Mouse (Mus musculus): ENCODE measurements around the gene Col12a1.
"Not testable (repeated sequence)": the region's sequence is repeated elsewhere in the genome, so short reads cannot be mapped to it uniquely, and the experiment has no call there.

Gene Col12a1

DNA sequence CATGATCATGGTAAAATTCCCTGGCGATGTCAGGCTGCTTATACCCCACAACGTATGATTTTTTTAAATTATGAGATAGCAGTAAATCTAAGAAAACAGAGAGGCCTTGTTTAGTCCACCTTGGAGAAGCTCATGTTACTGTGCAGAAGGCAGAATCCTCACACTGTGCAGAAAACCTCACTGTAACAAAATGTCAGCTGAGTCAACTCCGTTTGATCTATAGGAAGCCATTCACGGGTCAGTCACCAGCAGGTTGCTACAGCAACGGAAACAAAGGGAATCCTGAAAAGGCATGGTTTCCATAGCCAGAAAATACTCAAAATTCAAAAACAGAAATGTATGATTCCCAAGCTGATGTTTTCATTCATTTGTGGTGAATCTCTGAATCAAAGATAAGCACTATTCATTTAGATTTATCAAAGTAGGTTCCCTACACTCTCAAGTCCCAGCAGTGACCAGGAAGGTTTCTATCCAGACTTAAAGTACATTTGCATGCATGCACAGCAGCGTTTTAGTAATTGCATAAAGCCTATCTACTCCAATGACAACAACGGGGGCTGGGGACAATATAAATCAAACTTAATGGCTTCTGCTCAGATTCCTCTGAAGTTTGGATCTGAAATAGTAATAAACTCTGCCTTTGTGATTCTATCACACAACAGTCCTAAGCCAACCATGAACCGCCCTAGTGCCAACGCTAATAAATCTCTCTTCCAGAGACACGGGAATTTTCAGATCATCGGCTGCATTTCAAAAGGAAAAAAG, 28.7 kb downstream of the Col12a1 start:
- DNase-seq (ENCODE audit: extremely low spot score, low read depth, low spot score), result no peak

DNA sequence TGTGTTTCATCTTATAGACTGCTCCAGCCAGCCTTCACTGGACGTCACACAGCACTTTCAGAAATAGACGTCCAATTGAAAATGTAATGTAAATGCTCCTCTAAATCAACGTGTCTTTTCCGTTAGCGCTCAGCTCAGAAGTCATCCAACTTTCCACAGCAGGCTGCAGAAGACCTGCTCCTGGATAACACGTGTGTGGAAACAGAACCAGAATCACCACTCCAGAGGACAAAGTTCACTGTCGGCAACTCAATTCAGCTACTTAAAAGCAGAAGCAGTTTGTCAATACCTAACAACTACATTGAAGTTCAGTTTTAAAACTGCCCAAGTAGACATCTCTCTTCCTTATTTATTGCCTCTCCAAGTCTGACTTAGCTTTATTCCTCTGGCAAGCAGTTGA, 29.3 kb downstream of the Col12a1 start:
- DNase-seq (ENCODE audit: extremely low spot score, low read depth, low spot score), result no peak

DNA sequence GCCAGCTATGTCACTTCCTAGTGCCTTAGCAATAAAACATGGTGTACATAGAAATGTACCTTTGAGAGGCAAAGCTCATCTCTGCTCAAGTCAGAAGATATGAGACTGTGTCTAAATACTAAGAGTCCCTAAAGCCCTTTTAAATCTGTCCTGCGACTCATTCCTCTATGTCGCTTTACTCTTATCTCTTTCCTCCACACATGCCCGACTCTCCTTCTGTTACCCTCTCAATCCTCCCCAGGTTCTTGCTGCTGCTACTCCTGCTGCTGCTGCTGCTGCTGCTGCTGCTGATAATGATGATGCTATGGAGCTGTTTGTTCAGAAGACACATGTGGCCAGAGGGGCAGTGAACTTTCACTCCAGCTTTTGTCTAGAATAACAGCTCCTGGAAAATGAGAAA, 31.4 kb downstream of the Col12a1 start:
- DNase-seq (ENCODE audit: extremely low spot score, low read depth, low spot score), result no peak

DNA sequence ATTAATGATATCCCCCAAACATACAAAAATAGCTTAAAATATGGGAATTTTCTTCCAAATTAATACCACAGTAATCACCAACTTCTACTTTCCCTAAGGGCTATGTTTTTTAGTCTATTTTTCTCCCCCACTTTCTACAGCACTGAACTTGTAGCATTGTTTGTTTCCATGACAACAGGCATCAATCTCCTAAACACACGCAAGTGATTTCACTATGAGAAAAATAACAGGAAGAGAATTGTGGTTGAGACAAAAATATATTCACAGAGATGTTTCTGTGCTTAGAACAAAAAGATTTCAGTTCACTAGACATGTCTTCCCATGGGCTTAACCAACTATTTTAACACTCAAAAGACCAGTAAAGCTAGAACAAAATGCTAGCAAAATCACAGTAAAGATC, 32.6 kb downstream of the Col12a1 start:
- DNase-seq (ENCODE audit: extremely low spot score, low read depth, low spot score), result no peak

- no peak for DNase-seq (ENCODE audit: extremely low spot score, low read depth, low spot score)
These were observed 38.0 kb downstream of the Col12a1 start for GRCm38 (mm10) chr9:79680453-79681240.

DNA sequence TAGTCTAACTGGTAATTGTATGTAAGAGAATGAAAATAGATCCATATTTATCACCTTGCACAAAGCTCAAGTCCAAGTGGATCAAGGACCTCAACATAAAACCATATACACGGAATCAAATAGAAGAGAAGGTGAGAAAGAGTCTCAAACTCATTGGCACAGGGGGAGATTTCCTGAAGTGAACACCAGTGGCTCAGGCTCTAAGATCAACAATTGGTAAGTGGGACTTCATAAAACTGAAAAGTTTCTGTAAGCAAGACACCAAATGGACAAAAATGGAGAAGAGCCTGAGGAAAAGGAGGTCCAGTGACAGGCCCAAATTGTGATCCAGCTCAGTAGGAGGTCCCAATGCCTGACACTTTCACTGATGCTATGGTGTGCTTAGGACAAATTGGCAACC, 49.8 kb downstream of the Col12a1 start:
- DNase-seq (ENCODE audit: extremely low spot score, low read depth, low spot score), result not testable (repeated sequence)

DNA sequence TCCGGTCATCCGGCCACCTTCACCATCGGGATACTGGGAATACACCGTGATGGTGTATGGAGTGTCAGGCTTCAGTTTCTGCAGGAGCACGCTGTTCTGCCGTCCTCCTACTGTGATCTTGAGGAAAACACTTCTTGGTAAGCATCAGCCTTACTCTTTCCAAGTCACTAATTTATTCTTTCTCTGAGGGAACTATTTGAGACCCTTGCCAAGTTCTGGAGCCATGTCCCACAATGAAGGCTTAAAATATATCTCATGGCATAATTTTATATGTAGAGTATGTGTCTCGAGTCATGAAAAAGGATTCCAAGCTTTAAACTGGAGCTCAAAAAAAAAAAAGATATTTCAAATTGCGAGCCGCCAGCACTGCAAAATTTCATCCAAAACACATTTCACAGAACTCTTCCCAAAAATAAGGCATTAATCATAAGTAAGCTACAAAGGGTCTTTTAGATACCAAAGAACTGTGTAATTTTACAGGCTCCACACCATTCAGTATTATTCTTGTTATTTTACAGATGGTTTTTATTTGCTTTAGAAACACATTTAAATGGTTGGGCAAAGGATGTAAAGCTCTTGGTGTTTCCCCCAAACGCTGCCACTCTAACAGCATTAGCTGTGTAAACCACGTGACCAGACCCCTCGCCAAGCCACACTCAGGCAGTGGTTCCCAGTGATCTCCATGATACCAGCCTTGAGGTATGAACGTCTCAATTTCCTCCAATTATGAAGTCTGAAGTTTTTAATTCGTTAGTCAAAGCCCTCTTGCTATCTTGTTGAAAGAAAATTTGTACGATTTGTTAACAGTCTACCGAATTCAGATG, 65.1 kb downstream of the Col12a1 start:
- no peak for DNase-seq (ENCODE audit: extremely low spot score, low read depth, low spot score)

- no peak for DNase-seq (ENCODE audit: extremely low spot score, low read depth, low spot score)
These were observed 70.0 kb downstream of the Col12a1 start for GRCm38 (mm10) chr9:79648587-79648986.

GRCm38 (mm10) chr9:79645757-79646156, 72.9 kb downstream of the Col12a1 start:
- DNase-seq (ENCODE audit: extremely low spot score, low read depth, low spot score), result no peak

GRCm38 (mm10) chr9:79639430-79640090, 79.1 kb downstream of the Col12a1 start:
- DNase-seq (ENCODE audit: extremely low spot score, low read depth, low spot score), result no peak

DNA sequence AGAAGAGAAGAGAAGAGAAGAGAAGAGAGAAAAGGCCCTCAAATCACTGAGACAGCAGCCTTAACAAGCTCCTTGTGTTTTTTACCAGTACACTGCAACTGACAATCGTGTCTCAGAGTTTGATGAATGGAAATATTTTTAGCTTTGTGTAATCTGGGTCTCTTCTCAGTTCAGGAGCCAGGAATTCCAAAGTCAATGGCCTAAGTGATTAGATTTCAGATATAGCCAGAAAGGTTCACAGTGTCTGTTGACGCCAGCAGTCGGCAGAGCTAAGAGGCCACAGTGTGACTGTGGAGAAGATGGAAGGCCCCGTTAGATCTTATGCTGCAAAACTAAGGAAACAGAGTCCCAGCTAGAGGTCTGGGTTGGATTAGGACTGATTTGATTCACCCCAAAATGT, 80.8 kb downstream of the Col12a1 start:
- DNase-seq (ENCODE audit: extremely low spot score, low read depth, low spot score), result no peak

- DNase-seq (ENCODE audit: extremely low spot score, low read depth, low spot score), result no peak
These were observed 84.6 kb downstream of the Col12a1 start for GRCm38 (mm10) chr9:79634076-79634475.

GRCm38 (mm10) chr9:79631186-79631585, 87.4 kb downstream of the Col12a1 start:
- no peak for DNase-seq (ENCODE audit: extremely low spot score, low read depth, low spot score)

DNA sequence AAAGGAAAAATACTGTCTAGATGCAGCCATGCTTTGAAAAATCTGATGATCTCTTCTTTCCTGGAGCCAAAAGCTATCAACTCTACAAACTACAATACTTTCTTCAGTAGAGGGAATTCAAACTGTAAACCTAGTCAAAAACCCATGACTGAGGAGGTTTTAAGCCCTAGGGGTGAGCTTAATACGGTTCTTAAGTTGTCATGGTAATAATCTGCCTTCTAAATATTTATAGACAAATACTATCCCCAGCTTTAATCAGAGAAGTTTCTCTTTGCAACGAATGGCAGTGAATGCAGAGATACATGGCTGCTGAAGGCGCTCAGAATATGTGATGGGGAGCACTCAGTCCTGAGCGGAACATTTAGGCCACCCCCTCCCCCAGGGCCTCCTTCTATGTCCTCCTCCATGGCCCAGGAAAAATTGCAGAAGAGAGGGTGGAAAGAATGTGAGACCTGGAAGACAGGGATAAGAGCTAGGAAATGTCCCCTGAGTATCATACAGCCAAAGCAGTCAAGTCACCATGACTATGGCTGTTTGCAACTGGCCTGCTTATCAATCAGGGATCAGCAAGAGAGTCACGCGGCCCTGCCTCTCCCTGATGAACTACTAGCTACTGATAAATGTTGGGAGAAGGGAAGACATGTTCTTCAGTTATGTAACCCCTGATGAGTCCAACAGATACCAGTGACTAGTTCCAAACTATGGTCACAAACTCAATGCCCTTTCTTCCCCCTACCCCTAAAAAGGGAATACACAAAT, 99.6 kb downstream of the Col12a1 start:
- DNase-seq (ENCODE audit: extremely low spot score, low read depth, low spot score), result no peak

DNA sequence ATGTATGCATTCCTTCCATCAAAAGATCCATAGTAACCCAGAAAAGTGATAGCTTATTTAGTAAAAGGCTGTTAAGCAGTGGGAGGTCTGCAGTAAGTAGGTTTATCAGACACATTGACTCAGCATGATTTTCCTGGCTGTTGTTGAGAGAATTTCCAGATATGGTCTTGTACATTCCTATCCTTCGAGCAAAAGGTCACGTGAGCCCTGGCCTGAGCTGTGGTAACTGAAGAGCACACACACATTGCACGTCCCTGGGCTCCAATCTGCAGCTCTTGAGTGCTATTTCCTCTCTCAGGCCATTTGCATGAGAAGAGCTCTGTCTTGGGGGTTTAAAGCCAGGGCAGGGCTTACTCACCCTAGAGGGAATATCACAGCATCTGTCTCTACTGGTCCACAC, 101.3 kb downstream of the Col12a1 start:
- no peak for DNase-seq (ENCODE audit: extremely low spot score, low read depth, low spot score)

GRCm38 (mm10) chr9:79616040-79616439, 102.6 kb downstream of the Col12a1 start:
- DNase-seq (ENCODE audit: extremely low spot score, low read depth, low spot score), result no peak

- no peak for DNase-seq (ENCODE audit: extremely low spot score, low read depth, low spot score)
These were observed 108.3 kb downstream of the Col12a1 start for GRCm38 (mm10) chr9:79610286-79610685.

- no peak for DNase-seq (ENCODE audit: extremely low spot score, low read depth, low spot score)
These were observed 109.0 kb downstream of the Col12a1 start for GRCm38 (mm10) chr9:79609661-79610060.

DNA sequence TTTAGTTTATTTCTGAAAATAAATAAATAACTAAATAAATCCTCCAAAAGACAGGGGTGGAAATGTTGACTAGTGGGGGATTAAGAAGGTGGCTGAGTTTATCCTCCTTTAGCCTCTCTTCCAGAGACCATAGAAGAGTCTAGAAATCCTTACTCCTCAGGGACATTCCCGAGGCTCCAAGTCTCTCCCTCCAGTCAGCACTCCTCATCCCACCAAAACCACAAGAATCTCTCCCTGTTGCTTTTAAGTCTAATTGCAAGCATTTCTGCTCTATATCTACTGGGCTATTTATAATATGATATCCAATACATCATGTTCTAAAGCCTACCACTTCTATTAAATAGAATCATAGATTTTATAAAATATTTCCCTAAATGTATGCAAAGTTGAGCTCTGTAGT, 109.8 kb downstream of the Col12a1 start:
- DNase-seq (ENCODE audit: extremely low spot score, low read depth, low spot score), result no peak

- DNase-seq (ENCODE audit: extremely low spot score, low read depth, low spot score), result no peak
These were observed 110.5 kb downstream of the Col12a1 start for GRCm38 (mm10) chr9:79608062-79608531.

All from hindlimb bud, embryonic 11.5 days (tissue).